Mouse (Mus musculus): ENCODE measurements around the gene Tcf7l2. TPM values are rescaled to one million over a fixed set of nuclear protein-coding genes. Genes with fewer than 3 reads are reported as not detected.

Gene Tcf7l2
- polyA plus RNA-seq, 1 experiment from 2014 or later, result 60.6 TPM

DNA sequence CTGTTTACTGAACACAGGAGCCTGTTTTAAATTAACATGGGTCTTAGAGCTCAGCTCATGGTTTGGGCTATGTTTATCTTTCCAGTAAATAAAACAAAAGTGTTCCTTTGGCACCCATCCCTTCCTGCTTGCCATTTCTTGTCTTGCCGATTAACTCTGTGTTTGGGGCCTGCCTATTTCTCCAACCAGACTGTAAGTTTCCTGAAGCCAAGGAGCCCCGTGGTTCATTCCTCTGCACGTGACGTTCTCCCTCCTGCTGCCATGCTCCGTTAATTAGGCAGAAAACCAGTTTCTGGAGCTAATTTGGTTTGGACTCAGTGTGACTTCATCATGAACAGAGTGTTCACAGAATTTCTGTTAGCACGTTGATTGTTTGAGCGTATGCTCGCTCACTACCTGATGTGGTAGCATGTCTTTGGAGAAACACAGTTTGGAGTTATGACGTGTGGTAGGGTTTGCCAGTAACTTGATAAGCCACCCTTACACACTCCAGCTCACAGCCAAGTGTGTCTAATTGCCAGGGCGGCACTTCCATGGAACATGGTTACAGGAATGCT lies 84.4 kb downstream of the Tcf7l2 start:
- Histone ChIP-seq H3K4me2 (ENCODE audit: low read depth) (no peak overlapping the region), H3K27me3 (ENCODE audit: control insufficient read depth, insufficient read depth, low read length) (no peaks in the 10 kb centered on the region), H3K9me3 (ENCODE audit: control insufficient read depth, low read length) (no peaks in the 10 kb centered on the region), H3K27ac (ENCODE audit: low read depth, low read length) (no peak overlapping the region), H3K9ac (ENCODE audit: low read length) (no peak overlapping the region), H3K4me3 (ENCODE audit: low read depth, low read length) (no peak overlapping the region), H3K36me3 (ENCODE audit: control insufficient read depth, insufficient read depth, low read length) (no peaks in the 10 kb centered on the region), H3K4me1 (ENCODE audit: control insufficient read depth, insufficient read depth, low read length) (0 out of 2 replicates have a peak, but pooled peaks cover 3% of the 10 kb centered on the region)
- WGBS, result 76% methylated on average over 10 of the region's 10 CpGs
- ATAC-seq (ENCODE audit: insufficient read depth, low FRiP score, low TSS enrichment), result no peak
- DNase-seq (ENCODE audit: low spot score), result no peak

DNA sequence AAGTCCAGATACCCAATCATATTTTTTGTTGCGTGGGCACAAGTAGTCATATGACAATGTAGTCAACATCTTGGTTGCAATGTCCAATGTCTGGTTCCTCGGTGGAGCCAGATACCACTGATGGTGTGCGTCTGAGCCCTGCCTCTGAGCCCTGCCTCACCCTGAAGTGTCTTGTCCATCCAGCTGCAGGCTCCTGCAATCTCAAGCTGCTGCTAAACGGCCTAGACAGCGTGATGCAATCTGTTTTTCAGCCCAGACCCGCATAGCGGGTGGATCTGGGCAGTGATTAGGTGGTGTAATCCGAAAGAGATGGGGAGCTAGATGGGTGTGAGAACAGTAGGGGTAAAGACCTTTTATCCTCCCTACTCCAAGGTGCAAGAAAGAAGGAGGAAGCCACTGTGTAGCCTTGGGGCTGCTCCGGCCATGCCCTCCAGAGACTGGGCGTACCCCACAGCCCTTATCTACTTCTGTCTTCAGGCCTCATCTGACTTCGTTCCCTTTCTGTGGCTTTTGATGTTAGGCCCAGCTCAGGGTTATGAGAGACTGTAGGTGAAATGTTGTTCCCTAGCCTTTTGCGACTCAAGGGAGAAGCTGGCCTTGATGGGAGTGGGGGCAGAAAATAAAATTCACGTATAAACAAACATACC lies 86.1 kb downstream of the Tcf7l2 start:
- ATAC-seq (ENCODE audit: insufficient read depth, low FRiP score, low TSS enrichment) (no peak), DNase-seq (ENCODE audit: low spot score) (no peak)
- H3K4me2 ChIP-seq (ENCODE audit: low read depth), result no peak overlapping the region
- H3K36me3 ChIP-seq (ENCODE audit: control insufficient read depth, insufficient read depth, low read length), result no peaks in the 10 kb centered on the region
- no peak overlapping the region for H3K4me3 ChIP-seq (ENCODE audit: low read depth, low read length)
- no peaks in the 10 kb centered on the region for H3K27me3 ChIP-seq (ENCODE audit: control insufficient read depth, insufficient read depth, low read length)
- H3K4me1 ChIP-seq (ENCODE audit: control insufficient read depth, insufficient read depth, low read length), result 0 out of 2 replicates have a peak, but pooled peaks cover 3% of the 10 kb centered on the region
- 81% methylated on average over 13 of the region's 13 CpGs for WGBS
- H3K9me3 ChIP-seq (ENCODE audit: control insufficient read depth, low read length), result no peaks in the 10 kb centered on the region
- no peak overlapping the region for H3K9ac ChIP-seq (ENCODE audit: low read length)
- H3K27ac ChIP-seq (ENCODE audit: low read depth, low read length), result no peak overlapping the region

DNA sequence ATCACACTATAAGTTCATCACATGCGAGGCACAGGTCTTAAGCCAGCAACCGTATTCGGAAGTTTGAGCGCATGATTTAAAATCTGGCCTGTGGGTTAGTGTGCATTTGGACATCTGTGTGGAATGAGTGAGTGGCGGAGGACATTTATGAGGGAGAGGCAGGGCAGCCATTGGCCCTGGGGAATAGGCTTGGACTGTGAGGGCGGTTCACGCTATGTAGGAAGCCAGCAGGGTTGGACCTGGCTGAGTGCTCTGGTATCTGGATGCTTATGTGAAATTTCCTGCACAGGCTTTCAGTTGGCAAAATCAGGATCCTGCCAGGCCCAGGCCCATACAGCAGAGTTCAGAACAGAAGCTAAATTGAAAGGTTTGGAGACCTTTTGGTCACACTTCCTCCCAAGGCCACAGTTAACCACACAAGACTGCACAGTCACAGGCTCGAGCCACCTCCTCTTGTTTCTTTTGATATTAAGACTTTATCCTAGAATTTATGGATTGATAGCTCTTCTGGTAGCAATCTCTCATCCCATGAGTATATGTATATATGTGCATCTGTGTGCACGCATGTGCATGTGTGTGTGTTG lies 89.4 kb downstream of the Tcf7l2 start:
- Histone ChIP-seq H3K9ac (ENCODE audit: low read length) (no peak overlapping the region), H3K4me2 (ENCODE audit: low read depth) (no peak overlapping the region), H3K4me1 (ENCODE audit: control insufficient read depth, insufficient read depth, low read length) (peaks cover 2% of the 10 kb centered on the region; the same call in 1 of the 2 replicates), H3K27me3 (ENCODE audit: control insufficient read depth, insufficient read depth, low read length) (no peaks in the 10 kb centered on the region), H3K27ac (ENCODE audit: low read depth, low read length) (no peak overlapping the region), H3K36me3 (ENCODE audit: control insufficient read depth, insufficient read depth, low read length) (no peaks in the 10 kb centered on the region), H3K4me3 (ENCODE audit: low read depth, low read length) (no peak overlapping the region), H3K9me3 (ENCODE audit: control insufficient read depth, low read length) (no peaks in the 10 kb centered on the region)
- WGBS, result 78% methylated on average over 9 of the region's 9 CpGs
- ATAC-seq (ENCODE audit: insufficient read depth, low FRiP score, low TSS enrichment) (no peak), DNase-seq (ENCODE audit: low spot score) (no peak)

DNA sequence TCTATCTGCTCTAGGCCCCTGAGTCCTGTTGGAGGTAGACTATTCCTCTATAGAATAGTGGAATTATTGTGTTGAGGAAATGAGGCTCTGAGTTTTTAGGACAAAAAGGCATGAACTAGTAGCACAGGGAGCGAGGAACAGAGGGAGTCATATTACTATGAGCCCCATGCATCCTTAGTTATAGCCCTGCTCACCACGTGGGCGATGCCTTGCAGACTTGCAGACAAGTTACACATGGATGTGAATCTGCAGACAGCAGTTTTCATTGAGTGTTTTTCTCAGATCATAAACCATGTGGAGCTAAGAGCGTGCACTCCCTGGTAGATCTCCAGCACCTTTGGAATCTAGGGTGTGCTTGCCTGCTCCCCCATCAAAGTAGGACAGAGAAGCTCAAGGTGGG lies 90.5 kb downstream of the Tcf7l2 start:
- 68% methylated on average over 4 of the region's 4 CpGs for WGBS
- no peak overlapping the region for H3K4me2 ChIP-seq (ENCODE audit: low read depth)
- peaks cover 12% of the 10 kb centered on the region for H3K4me1 ChIP-seq (ENCODE audit: control insufficient read depth, insufficient read depth, low read length)
- H3K9ac ChIP-seq (ENCODE audit: low read length), result no peak overlapping the region
- H3K27me3 ChIP-seq (ENCODE audit: control insufficient read depth, insufficient read depth, low read length), result no peaks in the 10 kb centered on the region
- H3K27ac ChIP-seq (ENCODE audit: low read depth, low read length), result no peak overlapping the region
- H3K9me3 ChIP-seq (ENCODE audit: control insufficient read depth, low read length), result no peaks in the 10 kb centered on the region
- ATAC-seq (ENCODE audit: insufficient read depth, low FRiP score, low TSS enrichment) (no peak), DNase-seq (ENCODE audit: low spot score) (no peak)
- no peaks in the 10 kb centered on the region for H3K36me3 ChIP-seq (ENCODE audit: control insufficient read depth, insufficient read depth, low read length)
- no peak overlapping the region for H3K4me3 ChIP-seq (ENCODE audit: low read depth, low read length)

DNA sequence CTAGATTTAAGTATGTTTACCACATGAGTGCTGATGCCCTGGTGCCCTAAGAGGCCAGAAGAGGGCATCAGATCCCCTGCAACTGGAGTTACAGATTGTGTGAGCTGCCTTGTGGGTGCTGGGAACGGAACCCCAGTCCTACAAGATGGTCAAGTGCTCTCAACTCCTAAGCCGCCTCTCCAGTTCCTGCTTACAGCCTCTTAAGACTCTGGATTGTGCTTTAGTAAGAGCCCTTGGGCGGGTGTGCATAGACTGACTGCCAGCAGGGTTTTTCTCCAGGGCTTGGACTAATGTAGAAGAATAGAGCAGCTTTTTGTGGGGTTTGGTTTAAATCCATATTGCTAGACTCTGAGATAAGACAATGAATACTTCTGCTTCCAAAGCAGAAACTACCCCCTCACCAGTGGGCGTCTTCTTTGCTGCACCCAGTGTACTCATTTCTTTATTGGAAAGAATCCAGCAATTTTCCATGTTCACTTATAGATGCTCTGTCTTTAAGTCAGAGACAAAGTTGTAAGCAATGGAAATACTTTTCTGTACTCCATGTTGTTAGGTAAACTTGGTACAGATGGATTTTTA lies 92.3 kb downstream of the Tcf7l2 start:
- Histone ChIP-seq H3K9me3 (ENCODE audit: control insufficient read depth, low read length) (no peaks in the 10 kb centered on the region), H3K36me3 (ENCODE audit: control insufficient read depth, insufficient read depth, low read length) (no peaks in the 10 kb centered on the region), H3K4me2 (ENCODE audit: low read depth) (no peak overlapping the region), H3K4me3 (ENCODE audit: low read depth, low read length) (no peak overlapping the region), H3K9ac (ENCODE audit: low read length) (no peak overlapping the region), H3K27ac (ENCODE audit: low read depth, low read length) (no peak overlapping the region), H3K4me1 (ENCODE audit: control insufficient read depth, insufficient read depth, low read length) (peaks cover 28% of the 10 kb centered on the region), H3K27me3 (ENCODE audit: control insufficient read depth, insufficient read depth, low read length) (no peaks in the 10 kb centered on the region)
- no peak for ATAC-seq (ENCODE audit: insufficient read depth, low FRiP score, low TSS enrichment)
- 97% methylated on average over 4 of the region's 4 CpGs for WGBS
- no peak for DNase-seq (ENCODE audit: low spot score)

DNA sequence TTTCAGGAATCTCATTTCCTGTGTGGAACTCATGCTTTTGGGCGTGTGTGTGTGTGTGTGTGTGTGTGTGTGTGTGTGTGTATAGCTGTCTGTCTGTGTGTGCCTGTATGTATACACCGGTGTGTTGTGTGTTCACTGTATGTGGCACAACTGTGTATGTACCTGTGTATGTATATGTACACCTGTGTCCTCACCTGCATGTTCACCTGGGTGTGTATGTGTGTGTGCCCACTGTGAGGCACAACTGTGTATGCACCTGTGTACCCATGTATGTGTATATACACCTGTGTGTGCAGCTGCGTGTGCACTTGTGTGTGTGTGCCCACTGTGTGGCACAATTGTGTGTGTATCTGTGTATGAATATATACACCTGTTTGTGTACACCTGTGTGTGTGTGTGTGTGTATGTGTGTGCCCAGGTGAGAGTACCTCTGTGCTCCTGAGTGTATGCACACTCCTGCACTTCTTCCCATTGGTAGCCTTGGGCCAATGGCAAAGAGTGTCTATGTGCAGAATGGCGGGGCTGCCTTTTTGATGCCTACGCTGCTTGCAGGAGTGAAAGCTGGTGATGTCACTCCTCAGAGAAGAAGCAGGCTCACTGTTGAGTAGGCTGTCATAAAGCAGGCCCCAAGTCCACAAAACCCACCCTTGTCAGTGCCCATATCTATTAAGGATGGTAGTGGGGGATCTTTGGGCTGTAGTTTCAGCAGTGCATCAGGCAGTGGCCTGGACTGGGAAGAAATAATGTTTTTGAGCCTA lies 95.5 kb downstream of the Tcf7l2 start:
- no peaks in the 10 kb centered on the region for H3K27me3 ChIP-seq (ENCODE audit: control insufficient read depth, insufficient read depth, low read length)
- H3K36me3 ChIP-seq (ENCODE audit: control insufficient read depth, insufficient read depth, low read length), result no peaks in the 10 kb centered on the region
- H3K27ac ChIP-seq (ENCODE audit: low read depth, low read length), result peak overlapping the region; percentile 70
- H3K4me3 ChIP-seq (ENCODE audit: low read depth, low read length), result no peak overlapping the region
- WGBS, result 80% methylated on average over 5 of the region's 5 CpGs
- DNase-seq (ENCODE audit: low spot score) (no peak), ATAC-seq (ENCODE audit: insufficient read depth, low FRiP score, low TSS enrichment) (0 out of 2 replicates have a peak, but pooled peaks have one; percentile 33)
- H3K9ac ChIP-seq (ENCODE audit: low read length), result no peak overlapping the region
- peaks cover 44% of the 10 kb centered on the region for H3K4me1 ChIP-seq (ENCODE audit: control insufficient read depth, insufficient read depth, low read length)
- no peak overlapping the region; the same call in 1 of the 2 replicates for H3K4me2 ChIP-seq (ENCODE audit: low read depth)
- no peaks in the 10 kb centered on the region for H3K9me3 ChIP-seq (ENCODE audit: control insufficient read depth, low read length)

DNA sequence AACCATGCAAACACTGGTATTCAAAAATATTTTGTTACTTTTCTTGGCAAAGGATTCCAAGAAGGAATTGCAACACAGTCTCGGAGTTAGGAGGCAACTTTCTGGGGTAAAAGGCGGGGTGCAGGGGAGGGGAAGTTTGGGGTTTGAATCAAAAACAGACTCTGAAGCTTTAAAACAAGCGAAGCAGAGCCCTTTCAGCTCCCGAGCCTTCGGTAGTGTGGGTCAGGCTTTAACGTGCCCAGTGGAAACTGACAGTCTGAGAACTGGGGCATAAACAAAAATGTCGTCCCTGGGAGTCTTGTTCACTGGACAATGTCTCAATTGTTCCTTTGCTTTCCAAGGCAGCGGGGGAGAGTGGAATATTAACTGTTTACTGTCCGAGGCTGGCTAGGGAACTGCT lies 96.3 kb downstream of the Tcf7l2 start:
- peak; percentile 69 for DNase-seq (ENCODE audit: low spot score)
- H3K9me3 ChIP-seq (ENCODE audit: control insufficient read depth, low read length), result no peaks in the 10 kb centered on the region
- 0 out of 2 replicates have a peak overlapping the region, but pooled peaks have one; percentile 1 for H3K4me3 ChIP-seq (ENCODE audit: low read depth, low read length)
- ATAC-seq (ENCODE audit: insufficient read depth, low FRiP score, low TSS enrichment), result peak; percentile 68
- H3K27me3 ChIP-seq (ENCODE audit: control insufficient read depth, insufficient read depth, low read length), result no peaks in the 10 kb centered on the region
- H3K27ac ChIP-seq (ENCODE audit: low read depth, low read length), result peak overlapping the region; percentile 70
- H3K36me3 ChIP-seq (ENCODE audit: control insufficient read depth, insufficient read depth, low read length), result no peaks in the 10 kb centered on the region
- peaks cover 44% of the 10 kb centered on the region for H3K4me1 ChIP-seq (ENCODE audit: control insufficient read depth, insufficient read depth, low read length)
- no peak overlapping the region for H3K9ac ChIP-seq (ENCODE audit: low read length)
- peak overlapping the region; percentile 24; the same call in 1 of the 2 replicates for H3K4me2 ChIP-seq (ENCODE audit: low read depth)
- 8% methylated on average over 9 of the region's 9 CpGs for WGBS

DNA sequence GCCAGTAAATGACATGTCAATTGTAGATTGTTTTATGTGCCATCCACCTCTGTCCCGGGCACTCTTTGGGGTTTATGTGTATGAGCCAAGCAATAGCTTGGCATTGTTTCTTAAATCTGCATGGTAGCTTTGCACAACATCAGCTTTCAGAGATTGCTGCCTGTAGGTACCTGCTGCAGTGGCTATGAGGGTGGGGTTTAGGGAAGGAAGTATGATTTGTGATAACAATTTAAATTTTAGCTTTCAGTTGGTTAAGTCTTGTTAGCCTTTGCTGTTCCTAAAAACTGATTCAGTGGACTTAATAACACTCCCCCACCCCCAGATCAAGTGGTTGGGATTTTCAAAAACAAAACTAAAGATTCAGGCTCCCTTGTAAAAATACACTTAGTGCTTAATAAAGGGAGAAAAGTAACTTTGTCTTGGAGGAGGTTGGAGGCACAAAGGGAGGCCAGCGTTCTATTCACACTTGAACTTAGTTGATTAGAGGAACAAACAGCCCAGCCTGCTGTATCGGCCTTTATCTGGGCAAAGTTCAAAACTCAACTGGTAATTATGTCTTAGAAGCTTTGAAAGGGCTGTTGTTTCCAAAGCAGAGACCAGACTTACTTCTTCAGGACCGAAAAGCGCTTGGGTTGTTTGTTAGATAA lies 96.9 kb downstream of the Tcf7l2 start:
- H3K4me3 ChIP-seq (ENCODE audit: low read depth, low read length), result no peak overlapping the region
- peak; percentile 41; the same call in 1 of the 2 replicates for ATAC-seq (ENCODE audit: insufficient read depth, low FRiP score, low TSS enrichment)
- H3K9ac ChIP-seq (ENCODE audit: low read length), result no peak overlapping the region
- H3K27me3 ChIP-seq (ENCODE audit: control insufficient read depth, insufficient read depth, low read length), result no peaks in the 10 kb centered on the region
- WGBS, result 40% methylated on average over 5 of the region's 5 CpGs
- H3K27ac ChIP-seq (ENCODE audit: low read depth, low read length), result peak overlapping the region; percentile 21; the same call in 1 of the 2 replicates
- no peaks in the 10 kb centered on the region for H3K36me3 ChIP-seq (ENCODE audit: control insufficient read depth, insufficient read depth, low read length)
- peaks cover 44% of the 10 kb centered on the region for H3K4me1 ChIP-seq (ENCODE audit: control insufficient read depth, insufficient read depth, low read length)
- H3K4me2 ChIP-seq (ENCODE audit: low read depth), result no peak overlapping the region
- no peak for DNase-seq (ENCODE audit: low spot score)
- H3K9me3 ChIP-seq (ENCODE audit: control insufficient read depth, low read length), result no peaks in the 10 kb centered on the region

Data from neural tube, embryonic 11.5 days (tissue).